Mouse (Mus musculus): ENCODE results near the gene Babam2. TPM values are rescaled to one million over a fixed set of nuclear protein-coding genes. Genes with fewer than 3 reads are reported as not detected.

The Babam2 gene
- total and polyA plus RNA-seq, 2 experiments from 2014 or later: 31.2 to 66.2 TPM

DNA sequence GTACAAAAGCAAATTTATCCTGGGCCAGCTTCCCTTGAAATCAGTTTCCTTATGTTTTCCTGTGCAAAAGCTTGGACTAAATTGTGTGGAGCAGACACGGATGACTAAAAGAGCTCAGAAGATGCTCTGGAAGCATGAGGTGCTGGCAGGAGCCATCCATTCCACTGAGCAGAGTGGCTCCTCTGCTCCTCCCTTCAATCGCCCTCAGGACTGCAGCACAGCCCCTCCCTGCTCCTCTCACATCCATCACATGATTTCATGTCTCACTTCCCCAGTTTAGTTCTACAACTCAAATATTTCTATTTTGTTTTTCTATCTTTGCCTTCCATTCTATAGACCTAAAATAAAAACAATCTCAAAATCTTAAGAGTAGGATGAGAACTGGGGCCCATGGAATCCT is 26.3 kb upstream of the Babam2 start:
- DNase-seq (ENCODE audit: low spot score) (no peak), ATAC-seq (no peak)
- no peak for TF ChIP-seq CTCF (IDR thresholded peaks at IDR 0.05; ENCODE audit: low read depth)
- Histone ChIP-seq H3K4me2 (ENCODE audit: low read depth, low read length) (no peak overlapping the region), H3K27ac (no peak overlapping the region), H3K9me3 (ENCODE audit: low read length) (no peaks in the 10 kb centered on the region), H3K4me3 (ENCODE audit: low read length) (no peak overlapping the region), H3K27me3 (ENCODE audit: insufficient read depth, low read length) (no peaks in the 10 kb centered on the region), H3K36me3 (ENCODE audit: insufficient read depth, low read length) (no peaks in the 10 kb centered on the region), H3K9ac (replicated peaks; ENCODE audit: low read length) (no peak overlapping the region), H3K4me1 (ENCODE audit: insufficient read depth, low read length) (no peaks in the 10 kb centered on the region)
- WGBS: 70% methylated on average over 2 of the region's 2 CpGs

DNA sequence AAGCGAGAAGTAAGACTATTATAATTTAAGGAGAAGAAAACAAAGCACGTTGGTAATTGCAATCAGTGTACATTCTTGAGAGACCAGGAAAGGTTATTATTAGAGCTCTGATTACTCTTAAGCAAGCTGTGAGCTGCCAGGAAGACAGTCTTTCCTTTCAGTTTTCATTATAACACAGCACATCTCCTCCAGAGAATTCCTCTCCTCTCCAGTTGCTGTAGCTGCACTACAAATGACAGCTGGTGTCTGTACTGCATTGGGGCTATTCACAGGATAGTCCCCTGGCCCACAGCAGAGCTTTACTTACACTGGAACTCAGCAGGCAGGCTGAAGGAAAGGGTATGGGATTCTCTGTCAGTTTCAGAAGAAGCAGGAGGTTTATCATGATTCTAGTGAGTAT is 24.1 kb upstream of the Babam2 start:
- Histone ChIP-seq H3K4me2 (ENCODE audit: low read depth, low read length) (no peak overlapping the region), H3K27ac (no peak overlapping the region), H3K4me1 (ENCODE audit: insufficient read depth, low read length) (no peaks in the 10 kb centered on the region), H3K9me3 (ENCODE audit: low read length) (no peaks in the 10 kb centered on the region), H3K4me3 (ENCODE audit: low read length) (no peak overlapping the region), H3K27me3 (ENCODE audit: insufficient read depth, low read length) (no peaks in the 10 kb centered on the region), H3K36me3 (ENCODE audit: insufficient read depth, low read length) (no peaks in the 10 kb centered on the region), H3K9ac (replicated peaks; ENCODE audit: low read length) (no peak overlapping the region)
- no peak for TF ChIP-seq CTCF (IDR thresholded peaks at IDR 0.05; ENCODE audit: low read depth)
- 75% methylated on average over 2 of the region's 2 CpGs for WGBS
- no peak for ATAC-seq
- DNase-seq (ENCODE audit: low spot score): peak; percentile 8

DNA sequence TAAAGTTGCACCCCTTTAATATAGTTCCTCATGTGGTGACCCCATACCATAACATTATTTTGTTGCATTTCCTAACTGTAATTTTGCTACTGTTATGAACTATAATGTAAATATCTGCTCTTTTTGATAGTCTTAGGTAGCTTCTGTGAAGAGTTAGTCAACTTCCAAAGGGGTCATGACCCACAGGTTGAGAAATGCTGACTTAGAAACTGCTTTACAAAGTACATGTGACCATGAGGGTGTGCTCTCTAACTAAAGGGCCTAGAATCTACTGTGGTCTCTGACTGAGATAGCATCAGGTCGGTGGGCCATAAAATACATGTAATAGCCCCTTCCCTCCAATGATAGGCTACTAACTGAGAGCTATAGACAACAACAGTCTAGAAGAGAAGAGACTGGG is 19.5 kb upstream of the Babam2 start:
- H3K27me3 ChIP-seq (ENCODE audit: insufficient read depth, low read length): no peaks in the 10 kb centered on the region
- H3K36me3 ChIP-seq (ENCODE audit: insufficient read depth, low read length): no peaks in the 10 kb centered on the region
- DNase-seq (ENCODE audit: low spot score): no peak
- no peak for TF ChIP-seq CTCF (IDR thresholded peaks at IDR 0.05; ENCODE audit: low read depth)
- H3K27ac ChIP-seq: no peak overlapping the region
- no peak for ATAC-seq
- H3K9ac ChIP-seq (replicated peaks; ENCODE audit: low read length): no peak overlapping the region
- H3K4me1 ChIP-seq (ENCODE audit: insufficient read depth, low read length): no peaks in the 10 kb centered on the region
- H3K4me3 ChIP-seq (ENCODE audit: low read length): no peak overlapping the region
- 83% methylated on average over 1 of the region's 1 CpGs for WGBS
- no peak overlapping the region for H3K4me2 ChIP-seq (ENCODE audit: low read depth, low read length)
- no peaks in the 10 kb centered on the region for H3K9me3 ChIP-seq (ENCODE audit: low read length)

DNA sequence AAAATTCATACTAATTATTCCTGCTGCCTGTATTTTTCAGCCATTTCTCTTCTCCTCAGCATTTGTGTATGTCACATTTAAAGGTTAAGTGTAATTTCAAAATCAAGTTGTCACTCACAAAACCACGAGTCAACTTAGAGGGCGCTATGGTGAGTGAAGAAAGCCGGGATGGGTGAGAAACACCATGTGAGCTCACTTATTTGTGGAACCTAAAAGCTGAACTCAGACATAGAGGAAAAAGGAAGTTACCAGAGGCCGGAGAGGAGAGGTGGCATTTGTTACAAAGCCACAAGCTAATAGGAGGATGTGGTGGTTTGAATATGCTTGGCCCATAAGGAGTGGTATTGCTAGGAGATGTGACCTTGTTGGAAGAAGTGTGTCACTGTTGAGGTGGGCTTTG is 17.3 kb upstream of the Babam2 start:
- no peak for ATAC-seq
- no peak for TF ChIP-seq CTCF (IDR thresholded peaks at IDR 0.05; ENCODE audit: low read depth)
- Histone ChIP-seq H3K4me1 (ENCODE audit: insufficient read depth, low read length) (no peaks in the 10 kb centered on the region), H3K27me3 (ENCODE audit: insufficient read depth, low read length) (no peaks in the 10 kb centered on the region), H3K36me3 (ENCODE audit: insufficient read depth, low read length) (no peaks in the 10 kb centered on the region), H3K27ac (no peak overlapping the region), H3K4me2 (ENCODE audit: low read depth, low read length) (no peak overlapping the region), H3K9ac (replicated peaks; ENCODE audit: low read length) (no peak overlapping the region), H3K4me3 (ENCODE audit: low read length) (no peak overlapping the region), H3K9me3 (ENCODE audit: low read length) (no peaks in the 10 kb centered on the region)
- WGBS: 88% methylated on average over 4 of the region's 4 CpGs
- no peak for DNase-seq (ENCODE audit: low spot score)

DNA sequence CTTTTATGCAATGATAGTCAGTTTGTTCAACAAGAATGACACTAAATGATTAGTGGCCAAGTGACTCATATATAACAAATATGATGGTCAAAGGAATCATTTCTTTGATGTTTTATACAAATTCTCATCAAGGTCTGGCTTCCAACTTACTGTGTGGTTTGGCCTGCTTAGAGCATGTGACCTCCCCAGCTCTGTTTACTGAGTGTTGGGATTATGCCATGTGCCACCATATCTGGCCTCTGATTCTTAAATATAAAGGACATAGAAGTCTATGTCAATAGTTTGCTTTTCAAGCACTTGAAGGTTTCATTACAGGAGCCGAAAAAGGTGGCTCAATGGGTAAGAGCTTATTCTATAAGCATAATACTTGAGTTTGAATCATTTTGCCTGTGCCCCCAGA is 15.2 kb upstream of the Babam2 start:
- no peak overlapping the region for H3K4me3 ChIP-seq (ENCODE audit: low read length)
- WGBS: 88% methylated on average over 1 of the region's 1 CpGs
- TF ChIP-seq CTCF (IDR thresholded peaks at IDR 0.05; ENCODE audit: low read depth): no peak

DNA sequence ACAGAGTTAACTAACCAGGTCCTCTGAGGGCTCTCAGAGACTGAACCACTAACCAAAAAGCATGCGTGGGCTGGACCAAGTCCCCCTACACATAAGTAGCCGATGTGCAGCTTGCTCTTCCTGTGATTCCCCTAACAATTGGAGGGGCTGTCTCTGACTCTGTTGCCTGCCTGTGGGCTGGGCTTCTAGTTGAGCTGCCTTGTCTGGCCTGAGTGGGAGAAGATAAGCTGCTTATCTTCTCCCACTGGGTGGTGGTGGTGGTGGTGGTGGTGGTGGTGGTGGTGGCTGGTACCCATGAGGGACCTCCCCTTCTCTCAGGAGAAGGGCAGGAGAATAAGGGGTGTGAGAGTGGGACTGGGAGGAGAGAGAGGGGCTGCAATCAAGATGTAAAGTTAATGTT is 11.4 kb upstream of the Babam2 start:
- DNase-seq (ENCODE audit: low spot score): no peak
- Histone ChIP-seq H3K4me2 (ENCODE audit: low read depth, low read length) (no peak overlapping the region), H3K9ac (replicated peaks; ENCODE audit: low read length) (no peak overlapping the region), H3K9me3 (ENCODE audit: low read length) (no peaks in the 10 kb centered on the region), H3K36me3 (ENCODE audit: insufficient read depth, low read length) (no peaks in the 10 kb centered on the region), H3K4me1 (ENCODE audit: insufficient read depth, low read length) (no peaks in the 10 kb centered on the region), H3K27me3 (ENCODE audit: insufficient read depth, low read length) (no peaks in the 10 kb centered on the region), H3K27ac (no peak overlapping the region), H3K4me3 (ENCODE audit: low read length) (no peak overlapping the region)
- no peak for TF ChIP-seq CTCF (IDR thresholded peaks at IDR 0.05; ENCODE audit: low read depth)
- ATAC-seq: no peak
- WGBS: 71% methylated on average over 2 of the region's 2 CpGs

More for the DNA sequence above, 15.2 kb upstream of the Babam2 start:
- DNase-seq (ENCODE audit: low spot score) (no peak), ATAC-seq (no peak)
- H3K9me3 ChIP-seq (ENCODE audit: low read length): no peaks in the 10 kb centered on the region
- H3K27me3 ChIP-seq (ENCODE audit: insufficient read depth, low read length): no peaks in the 10 kb centered on the region
- H3K36me3 ChIP-seq (ENCODE audit: insufficient read depth, low read length): no peaks in the 10 kb centered on the region
- no peak overlapping the region for H3K27ac ChIP-seq
- no peaks in the 10 kb centered on the region for H3K4me1 ChIP-seq (ENCODE audit: insufficient read depth, low read length)
- H3K4me2 ChIP-seq (ENCODE audit: low read depth, low read length): no peak overlapping the region
- no peak overlapping the region for H3K9ac ChIP-seq (replicated peaks; ENCODE audit: low read length)

DNA sequence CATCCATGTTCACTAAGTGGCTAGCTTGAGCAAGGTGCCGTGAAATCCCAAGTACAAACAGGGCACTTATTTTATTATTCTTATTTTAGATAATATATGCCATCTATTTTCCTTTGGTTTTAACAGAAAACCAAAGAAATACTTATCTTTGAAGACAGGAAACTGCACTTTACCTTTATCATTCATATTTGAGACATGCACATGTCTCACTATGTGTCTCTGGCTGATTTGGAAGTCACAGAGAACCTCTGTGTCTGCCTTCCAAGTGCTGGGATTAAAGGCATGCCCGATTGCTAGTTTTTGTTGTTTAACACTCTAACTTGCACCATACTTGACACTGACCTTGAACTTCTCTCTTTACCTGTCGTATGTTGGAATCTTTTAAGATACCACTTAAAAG is 9.5 kb upstream of the Babam2 start:
- no peak for ATAC-seq
- no peak overlapping the region for H3K4me3 ChIP-seq (ENCODE audit: low read length)
- no peak overlapping the region for H3K4me2 ChIP-seq (ENCODE audit: low read depth, low read length)
- no peak for DNase-seq (ENCODE audit: low spot score)
- H3K9me3 ChIP-seq (ENCODE audit: low read length): no peaks in the 10 kb centered on the region
- H3K9ac ChIP-seq (replicated peaks; ENCODE audit: low read length): no peak overlapping the region
- H3K27ac ChIP-seq: no peak overlapping the region
- H3K27me3 ChIP-seq (ENCODE audit: insufficient read depth, low read length): no peaks in the 10 kb centered on the region
- H3K4me1 ChIP-seq (ENCODE audit: insufficient read depth, low read length): no peaks in the 10 kb centered on the region
- 93% methylated on average over 3 of the region's 3 CpGs for WGBS
- no peaks in the 10 kb centered on the region for H3K36me3 ChIP-seq (ENCODE audit: insufficient read depth, low read length)
- no peak for TF ChIP-seq CTCF (IDR thresholded peaks at IDR 0.05; ENCODE audit: low read depth)
